Mouse (Mus musculus): Measurements from ENCODE around the gene Gm19668.
"Not testable (repeated sequence)": the region's sequence is repeated elsewhere in the genome, so short reads cannot be mapped to it uniquely, and the experiment has no call there.

Gm19668 gene

GRCm38 (mm10) chr10:77771225-77771624 lies 27.7 kb downstream of the Gm19668 start, which contains the start of gene Gm3238:
TSS of gene Gm3238 (minus strand) at chr10:77771325.
- DNase-seq (ENCODE audit: low read depth, low spot score) = not testable (repeated sequence)

GRCm38 (mm10) chr10:77769727-77770126 lies 29.2 kb downstream of the Gm19668 start:
- no peak for DNase-seq (ENCODE audit: low read depth, low spot score)

GRCm38 (mm10) chr10:77759582-77759981 lies 39.4 kb downstream of the Gm19668 start, which contains the start of gene Gm3233:
TSS of gene Gm3233 (minus strand) at chr10:77759682.
- DNase-seq (ENCODE audit: low read depth, low spot score) = not testable (repeated sequence)

GRCm38 (mm10) chr10:77753448-77753847 lies 45.5 kb downstream of the Gm19668 start:
- DNase-seq (ENCODE audit: low read depth, low spot score) = peak; percentile 6

GRCm38 (mm10) chr10:77752312-77752711 lies 46.6 kb downstream of the Gm19668 start:
- DNase-seq (ENCODE audit: low read depth, low spot score) = peak; percentile 7

GRCm38 (mm10) chr10:77751254-77751653 lies 47.7 kb downstream of the Gm19668 start, which contains the start of gene Gm9736:
TSS of gene Gm9736 (minus strand) at chr10:77751354.
- not testable (repeated sequence) for DNase-seq (ENCODE audit: low read depth, low spot score)

- not testable (repeated sequence) for DNase-seq (ENCODE audit: low read depth, low spot score)
Observed at GRCm38 (mm10) chr10:77750686-77751085, 48.2 kb downstream of the Gm19668 start.

Data from CD4-positive, CD25-positive, alpha-beta regulatory T cell, adult 2 months (primary cell).